Mouse (Mus musculus) ES-CJ7 (cell line): ENCODE data around the gene Actl7a.
A peak's percentile ranks its signal among the peaks of the same experiment; 100 is the strongest.

Experiments
- DNase-seq: peaks from one replicate; pipeline ENCODE4 v3.0.0; 2011; ENCODE audit warnings: low read depth, low spot score

Gene Actl7a

DNA sequence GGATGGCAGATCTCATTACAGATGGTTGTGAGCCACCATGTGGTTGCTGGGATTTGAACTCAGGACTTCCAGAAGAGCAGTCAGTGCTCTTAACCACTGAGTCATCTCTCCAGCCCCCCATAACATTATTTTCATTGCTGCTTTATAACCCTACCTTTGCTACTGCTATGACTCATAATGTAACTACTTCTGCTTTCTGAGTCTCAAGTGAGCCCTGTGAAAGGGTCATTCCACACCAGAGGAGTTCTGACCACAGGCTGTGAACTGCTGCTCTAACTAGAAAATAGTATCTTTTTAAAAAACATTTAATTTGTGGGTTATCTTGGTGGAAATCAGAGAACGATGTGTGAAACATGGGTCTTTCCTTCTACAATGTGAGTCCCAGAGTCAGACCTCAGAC, 14.5 kb downstream of the Actl7a start:
- no peak for DNase-seq

DNA sequence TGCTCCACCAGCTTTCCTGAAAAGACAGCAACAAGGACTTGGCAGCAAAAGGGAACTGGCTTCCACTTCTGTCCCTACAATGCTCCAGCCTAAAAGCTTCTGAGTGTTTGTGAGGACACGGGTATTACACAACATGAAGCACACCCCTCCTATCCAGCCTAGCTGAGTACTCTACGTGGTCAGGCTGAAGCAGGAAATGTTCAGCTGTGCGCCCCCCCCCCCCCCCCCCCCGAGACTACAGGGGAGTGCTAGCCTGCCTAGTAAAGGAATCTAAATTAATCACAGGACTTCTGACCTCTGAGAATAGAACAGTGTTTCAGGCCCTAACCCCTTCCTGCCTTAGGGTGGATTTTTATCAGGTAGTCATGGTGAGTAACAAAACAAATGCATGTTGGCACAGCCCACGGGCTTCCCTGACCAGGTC, 24.7 kb downstream of the Actl7a start:
- no peak for DNase-seq

DNA sequence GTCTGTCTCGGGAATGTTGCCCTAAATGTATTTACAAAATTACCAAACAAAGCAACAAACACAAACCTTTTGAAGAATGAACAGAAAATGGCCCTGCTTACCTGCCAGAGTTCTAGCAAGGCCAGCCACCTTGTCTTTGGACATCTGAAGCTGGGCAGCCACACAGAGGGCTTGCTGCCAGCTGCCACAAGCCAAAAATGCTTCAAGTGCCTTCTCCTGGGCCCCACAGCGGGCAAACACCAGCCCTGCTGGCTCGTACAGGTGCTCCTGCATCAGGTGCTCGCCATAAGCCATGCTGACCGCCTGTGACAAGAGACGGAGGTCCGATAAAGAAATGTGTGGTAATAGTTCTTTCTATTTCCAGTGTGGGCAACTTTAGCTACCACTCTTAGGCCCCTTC, 25.7 kb downstream of the Actl7a start:
- DNase-seq, result no peak

GRCm38 (mm10) chr4:56771065-56771464, 27.9 kb downstream of the Actl7a start:
- DNase-seq, result no peak

DNA sequence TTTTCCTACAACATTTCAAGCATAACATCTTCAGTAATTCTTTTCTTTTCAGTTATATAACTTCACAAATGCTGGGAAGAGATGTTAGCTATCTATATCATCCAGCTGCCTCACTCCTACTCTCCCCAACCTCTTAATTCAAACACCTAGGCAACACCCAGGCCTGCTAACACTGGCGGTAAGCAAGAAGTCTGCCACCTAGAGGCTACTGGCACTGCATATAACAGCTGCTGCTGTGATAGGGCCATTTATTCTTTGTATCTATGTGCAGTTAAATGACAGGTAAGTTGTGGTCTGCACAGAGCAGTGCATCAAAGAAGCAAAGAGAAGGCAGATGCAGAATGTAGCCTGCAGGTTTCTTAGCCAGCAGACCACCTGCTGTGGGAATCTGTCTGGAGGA, 48.2 kb downstream of the Actl7a start:
- peak; percentile 48 for DNase-seq
